Mouse (Mus musculus): ENCODE results near the gene Bcl7a. TPM values are rescaled to one million over a fixed set of nuclear protein-coding genes. Genes with fewer than 3 reads are reported as not detected.

Gene Bcl7a
- total and polyA plus RNA-seq, 3 experiments, result 2.3 to 7.2 (median 4.3) TPM

DNA sequence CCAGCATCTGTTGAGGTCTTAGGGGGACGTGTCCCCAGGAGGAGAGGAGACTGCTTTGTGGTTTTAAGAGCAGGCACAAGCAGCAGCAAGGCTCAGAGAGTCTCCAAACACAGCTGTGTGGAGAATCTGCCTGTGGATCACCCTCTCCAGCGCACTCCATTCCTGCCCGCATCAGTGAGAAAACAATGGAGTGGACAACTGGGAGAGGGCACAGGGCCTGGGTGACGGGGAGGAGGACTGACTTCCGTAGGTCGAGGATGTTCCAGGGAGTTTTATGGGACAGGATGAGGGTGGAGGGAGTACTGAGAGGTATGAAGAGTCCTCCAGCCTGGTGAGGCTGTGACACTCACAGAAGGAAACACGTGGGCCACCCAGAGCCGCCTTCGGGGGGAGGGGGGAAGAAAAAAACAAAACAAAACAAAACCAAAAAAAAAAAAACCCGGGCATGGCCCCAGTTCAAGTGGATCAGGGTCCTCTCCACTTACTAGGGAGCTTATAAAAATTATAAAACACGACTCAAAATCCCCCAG is 29.7 kb upstream of the Bcl7a start:
- TF ChIP-seq ZNF384 (IDR thresholded peaks at IDR 0.05; ENCODE audit: low read depth, low read length), result 0 out of 2 replicates have a peak, but pooled peaks have one; percentile 12
- TF ChIP-seq POLR2AphosphoS2 (IDR thresholded peaks at IDR 0.05; ENCODE audit: low read depth, low read length), result no peak
- no peak for TF ChIP-seq IRF4 (IDR thresholded peaks at IDR 0.05; ENCODE audit: low read depth, low read length)
- TF ChIP-seq MAX (IDR thresholded peaks at IDR 0.05; ENCODE audit: low read length), result peak; percentile 27; the same call in 1 of the 2 replicates
- TF ChIP-seq BHLHE40 (IDR thresholded peaks at IDR 0.05; ENCODE audit: low read depth, low read length), result no peak
- no peak for TF ChIP-seq NELFE (IDR thresholded peaks at IDR 0.05; ENCODE audit: low read depth, low read length)
- no peak for TF ChIP-seq CHD1 (IDR thresholded peaks at IDR 0.05; ENCODE audit: low read depth, low read length)
- H3K9me3 ChIP-seq (replicated peaks; ENCODE audit: low read length), result peaks cover 4% of the 10 kb centered on the region
- H3K4me2 ChIP-seq (ENCODE audit: insufficient read depth, low read depth, poor library complexity, severe bottlenecking), result no peak overlapping the region
- peaks cover 2% of the 10 kb centered on the region for H3K27me3 ChIP-seq (replicated peaks)
- no peak overlapping the region for H3K9ac ChIP-seq (ENCODE audit: insufficient read depth, low read depth)
- no peak overlapping the region for H3K27ac ChIP-seq (ENCODE audit: insufficient read depth, low read depth)
- H3K36me3 ChIP-seq (replicated peaks in 1 of 2; ENCODE audit: control insufficient read depth in 1 of 2, insufficient read depth in 1 of 2, low read length in 1 of 2), result no peaks in the 10 kb centered on the region
- in situ Hi-C loops (cut with MboI; ENCODE audit: low pct_ligation_motif_present, low pct_unique_long_range_greater_than_20kb, low sequenced_read_pairs), result no loop called here
- DNase-seq (ENCODE audit: extremely low read depth), result no peak
- H3K4me3 ChIP-seq (replicated peaks in 1 of 3; ENCODE audit: low read depth in 2 of 3, low read length in 2 of 3, poor library complexity in 1 of 3), result no peak overlapping the region
- dilution Hi-C loops (cut with MboI; ENCODE audit: extremely low pct_ligation_motif_present, extremely low pct_unique_long_range_greater_than_20kb, low sequenced_read_pairs), result no loop called here
- peaks cover 3 to 34% of the 10 kb centered on the region in 2 experiments for H3K4me1 ChIP-seq (ENCODE audit: control insufficient read depth in 1 of 2, insufficient read depth in 2 of 2)
- H3K79me2 ChIP-seq (replicated peaks; ENCODE audit: control insufficient read depth, extremely low read depth, insufficient read depth, poor library complexity, severe bottlenecking), result no peaks in the 10 kb centered on the region

GRCm38 (mm10) chr5:123315219-123315866 is 28.3 kb upstream of the Bcl7a start:
- no peaks in the 10 kb centered on the region for H3K79me2 ChIP-seq (replicated peaks; ENCODE audit: control insufficient read depth, extremely low read depth, insufficient read depth, poor library complexity, severe bottlenecking)
- H3K36me3 ChIP-seq (replicated peaks in 1 of 2; ENCODE audit: control insufficient read depth in 1 of 2, insufficient read depth in 1 of 2, low read length in 1 of 2), result no peaks in the 10 kb centered on the region
- peak; percentile 87 for DNase-seq (ENCODE audit: extremely low read depth)
- dilution Hi-C loops (cut with MboI; ENCODE audit: extremely low pct_ligation_motif_present, extremely low pct_unique_long_range_greater_than_20kb, low sequenced_read_pairs), result no loop called here
- no peak overlapping the region for H3K9ac ChIP-seq (ENCODE audit: insufficient read depth, low read depth)
- H3K4me1 ChIP-seq (ENCODE audit: control insufficient read depth in 1 of 2, insufficient read depth in 2 of 2), result peaks cover 3 to 34% of the 10 kb centered on the region in 2 experiments
- no peak overlapping the region for H3K27ac ChIP-seq (ENCODE audit: insufficient read depth, low read depth)
- no peak overlapping the region for H3K4me3 ChIP-seq (replicated peaks in 1 of 3; ENCODE audit: low read depth in 2 of 3, low read length in 2 of 3, poor library complexity in 1 of 3)
- peak overlapping the region; percentile 29 for H3K4me2 ChIP-seq (ENCODE audit: insufficient read depth, low read depth, poor library complexity, severe bottlenecking)
- H3K9me3 ChIP-seq (replicated peaks; ENCODE audit: low read length), result peaks cover 6% of the 10 kb centered on the region
- peaks cover 2% of the 10 kb centered on the region for H3K27me3 ChIP-seq (replicated peaks)
- in situ Hi-C loops (cut with MboI; ENCODE audit: low pct_ligation_motif_present, low pct_unique_long_range_greater_than_20kb, low sequenced_read_pairs), result no loop called here
- no peak for TF ChIP-seq CHD1 (IDR thresholded peaks at IDR 0.05; ENCODE audit: low read depth, low read length)
- no peak for TF ChIP-seq ZKSCAN1 (IDR thresholded peaks at IDR 0.05; ENCODE audit: borderline replicate concordance, low read depth, low read length)
- TF ChIP-seq GABPA (IDR thresholded peaks at IDR 0.05; ENCODE audit: insufficient replicate concordance, low read depth, low read length), result no peak
- TF ChIP-seq MAFK (IDR thresholded peaks at IDR 0.05; ENCODE audit: insufficient replicate concordance, low read length), result no peak
- TF ChIP-seq ELF1 (IDR thresholded peaks at IDR 0.05; ENCODE audit: low read depth, low read length), result no peak
- no peak for TF ChIP-seq NELFE (IDR thresholded peaks at IDR 0.05; ENCODE audit: low read depth, low read length)
- no peak for TF ChIP-seq ZMIZ1 (IDR thresholded peaks at IDR 0.05; ENCODE audit: low read depth, low read length)
- TF ChIP-seq SMC3 (IDR thresholded peaks at IDR 0.05; ENCODE audit: low read depth, low read length), result no peak
- no peak for TF ChIP-seq JUN (IDR thresholded peaks at IDR 0.05; ENCODE audit: insufficient read depth, low read depth, low read length)
- no peak for TF ChIP-seq PAX5 (IDR thresholded peaks at IDR 0.05; ENCODE audit: low read length)
- TF ChIP-seq TCF12 (IDR thresholded peaks at IDR 0.05; ENCODE audit: low read depth, low read length), result peak; percentile 96
- TF ChIP-seq JUND (conservative IDR thresholded peaks at IDR 0.05; ENCODE audit: low read depth, low read length), result no peak
- TF ChIP-seq NRF1 (IDR thresholded peaks at IDR 0.05; ENCODE audit: low read depth, low read length), result no peak
- TF ChIP-seq ZC3H11A (IDR thresholded peaks at IDR 0.05; ENCODE audit: low read depth, low read length), result no peak
- TF ChIP-seq USF2 (conservative IDR thresholded peaks at IDR 0.05; ENCODE audit: low read depth, low read length), result no peak
- TF ChIP-seq BHLHE40 (IDR thresholded peaks at IDR 0.05; ENCODE audit: low read depth, low read length), result peak; percentile 62
- peak; percentile 45; the same call in 1 of the 2 replicates for TF ChIP-seq MXI1 (IDR thresholded peaks at IDR 0.05; ENCODE audit: low read depth, low read length)
- no peak; the same call in 1 of the 2 replicates for TF ChIP-seq RAD21 (IDR thresholded peaks at IDR 0.05; ENCODE audit: low read depth, low read length)
- TF ChIP-seq E2F4 (IDR thresholded peaks at IDR 0.05; ENCODE audit: insufficient replicate concordance, low read depth, low read length), result no peak
- no peak for TF ChIP-seq POLR2A (IDR thresholded peaks at IDR 0.05; ENCODE audit: low read depth, low read length)
- no peak for TF ChIP-seq POLR2AphosphoS2 (IDR thresholded peaks at IDR 0.05; ENCODE audit: low read depth, low read length)
- TF ChIP-seq CTCF (conservative IDR thresholded peaks at IDR 0.05 in 1 of 2, IDR thresholded peaks at IDR 0.05 in 1 of 2; ENCODE audit: low read depth in 2 of 2, low read length in 2 of 2), result no peak
- no peak; the same call in 1 of the 2 replicates for TF ChIP-seq IRF4 (IDR thresholded peaks at IDR 0.05; ENCODE audit: low read depth, low read length)
- TF ChIP-seq ETS1 (conservative IDR thresholded peaks at IDR 0.05; ENCODE audit: low read depth, low read length), result peak; percentile 69
- no peak for TF ChIP-seq HCFC1 (IDR thresholded peaks at IDR 0.05; ENCODE audit: low read depth, low read length)
- TF ChIP-seq MEF2A (IDR thresholded peaks at IDR 0.05; ENCODE audit: borderline replicate concordance, low read depth, low read length), result no peak
- no peak for TF ChIP-seq MAZ (IDR thresholded peaks at IDR 0.05; ENCODE audit: low read depth, low read length)
- TF ChIP-seq USF1 (IDR thresholded peaks at IDR 0.05; ENCODE audit: low read depth, low read length), result no peak
- TF ChIP-seq ZNF384 (IDR thresholded peaks at IDR 0.05; ENCODE audit: low read depth, low read length), result no peak
